Mouse (Mus musculus): ENCODE data around the gene Olfr786.

Olfr786 gene

GRCm38 (mm10) chr10:129427006-129427405 is at the start of gene Olfr786:
Gene Olfr786 (plus strand): TSS chr10:129427306.
- no peak for DNase-seq

- DNase-seq: no peak
Observed at GRCm38 (mm10) chr10:129383783-129384182, 43.3 kb upstream of the Olfr786 start, which contains the start of gene Olfr784. Gene Olfr784 (plus strand): TSS chr10:129384083.

GRCm38 (mm10) chr10:129400892-129401291 is 26.2 kb upstream of the Olfr786 start:
- DNase-seq: no peak

- no peak for DNase-seq
Observed at GRCm38 (mm10) chr10:129405126-129405525, 22.0 kb upstream of the Olfr786 start, which contains the start of gene Olfr785. Gene Olfr785 (plus strand): TSS chr10:129405426.

- no peak for DNase-seq
Observed at GRCm38 (mm10) chr10:129461562-129461961, 34.5 kb downstream of the Olfr786 start, which contains the start of gene Olfr787. Gene Olfr787 (plus strand): TSS chr10:129461862.

- DNase-seq: no peak
Observed at GRCm38 (mm10) chr10:129470698-129471097, 43.6 kb downstream of the Olfr786 start, which contains the start of gene Olfr788. Gene Olfr788 (plus strand): TSS chr10:129470998.

- DNase-seq: no peak
Observed at GRCm38 (mm10) chr10:129473256-129473655, 46.1 kb downstream of the Olfr786 start.

GRCm38 (mm10) chr10:129473723-129474122 is 46.6 kb downstream of the Olfr786 start:
- DNase-seq: no peak

- no peak for DNase-seq
Observed at GRCm38 (mm10) chr10:129484452-129484851, 57.3 kb downstream of the Olfr786 start, which contains the start of gene Olfr789. Gene Olfr789 (plus strand): TSS chr10:129484752.

Data from kidney, adult 18-20 months (tissue).